Mouse (Mus musculus) ES-E14 (cell line): Measurements from ENCODE around the gene Abhd10. TPM values are rescaled to one million over a fixed set of nuclear protein-coding genes. Genes with fewer than 3 reads are reported as not detected.

ENCODE experiments used
- DNase-seq: peaks from one replicate; pipeline ENCODE4 v3.0.0-alpha.2; 2013; ENCODE audit warnings: low read depth, low spot score
- H3K27ac ChIP-seq: 2 replicates; pipeline ENCODE4 v1.5.1; 2012; ENCODE audit warnings: low read depth, mild to moderate bottlenecking, low read length, moderate library complexity, mixed read lengths; ENCODE audit not compliant: poor library complexity, insufficient read depth, severe bottlenecking
- H3K36me3 ChIP-seq: 2 replicates; pipeline ENCODE4 v1.6.1; 2012; ENCODE audit warnings: mild to moderate bottlenecking, low read length, moderate library complexity, mixed read lengths; ENCODE audit not compliant: control insufficient read depth, poor library complexity, insufficient read depth, severe bottlenecking
- H3K4me1 ChIP-seq, 2 experiments: fragments of 150-350 bp in 1 of 2; sonication (generic) in 1 of 2; 2 replicates each; pipeline ENCODE4 v1.6.1; 2012; ENCODE audit warnings: low read length in 2 of 2, mild to moderate bottlenecking in 1 of 2, mixed read lengths in 1 of 2; ENCODE audit not compliant: control insufficient read depth in 2 of 2, insufficient read depth in 2 of 2, poor library complexity in 1 of 2
- H3K4me3 ChIP-seq, 2 experiments: fragments of 150-350 bp in 1 of 2; sonication (generic) in 1 of 2; 2 replicates each; pipeline ENCODE4 v1.5.1; 2012; ENCODE audit warnings: low read length in 2 of 2, low read depth in 1 of 2, mild to moderate bottlenecking in 1 of 2, mixed read lengths in 1 of 2; ENCODE audit not compliant: insufficient read depth in 1 of 2, poor library complexity in 1 of 2, severe bottlenecking in 1 of 2
- H3K9ac ChIP-seq: 2 replicates; pipeline ENCODE4 v1.6.1; 2012; ENCODE audit warnings: low read depth, mild to moderate bottlenecking, low read length, mixed read lengths; ENCODE audit not compliant: poor library complexity, insufficient read depth, severe bottlenecking
- H3K9me3 ChIP-seq: fragments of 150-350 bp; sonication (generic); 2 replicates; pipeline ENCODE4 v1.6.1; 2012; ENCODE audit warnings: low read depth, mild to moderate bottlenecking, low read length; ENCODE audit not compliant: control insufficient read depth, insufficient read depth
- CHD2 ChIP-seq: IDR thresholded peaks from 2 replicates; pipeline ENCODE4 v1.6.1; 2014; ENCODE audit warnings: mild to moderate bottlenecking, low read depth, low read length, inconsistent platforms
- HCFC1 ChIP-seq: IDR thresholded peaks from 2 replicates; pipeline ENCODE4 v1.6.1; 2012; ENCODE audit warnings: low read length, inconsistent platforms, borderline replicate concordance; ENCODE audit not compliant: insufficient read depth
- MAFK ChIP-seq: IDR thresholded peaks from 2 replicates; pipeline ENCODE4 v1.6.1; 2014; ENCODE audit warnings: mild to moderate bottlenecking, low read depth, low read length, inconsistent platforms; ENCODE audit not compliant: insufficient read depth
- ZC3H11A ChIP-seq: IDR thresholded peaks from 2 replicates; pipeline ENCODE4 v1.6.1; 2012; ENCODE audit warnings: low read depth, mild to moderate bottlenecking, inconsistent platforms, low read length, borderline replicate concordance
- ZNF384 ChIP-seq: IDR thresholded peaks from 2 replicates; pipeline ENCODE4 v1.6.1; 2012; ENCODE audit warnings: low read depth, low read length, inconsistent platforms
- in situ Hi-C, 2 experiments: fragments of 600-800 bp; cut with MboI; formaldehyde crosslinking; loops; one replicate each; pipeline ENCODE4 v1.15.1; 2025; ENCODE audit warnings: low sequenced_read_pairs in 2 of 2, inconsistent platforms in 1 of 2; ENCODE audit not compliant: unreplicated experiment in 2 of 2
- total RNA-seq: library from RNA; depleted of rRNA; stranded (reverse); fragments of 300-350 nt; gene quantifications from 2 replicates; pipeline ENCODE4 v1.2.3, GENCODE M21; 2012

The Abhd10 gene
- total RNA-seq, 1 experiment, result 13.2 TPM

DNA sequence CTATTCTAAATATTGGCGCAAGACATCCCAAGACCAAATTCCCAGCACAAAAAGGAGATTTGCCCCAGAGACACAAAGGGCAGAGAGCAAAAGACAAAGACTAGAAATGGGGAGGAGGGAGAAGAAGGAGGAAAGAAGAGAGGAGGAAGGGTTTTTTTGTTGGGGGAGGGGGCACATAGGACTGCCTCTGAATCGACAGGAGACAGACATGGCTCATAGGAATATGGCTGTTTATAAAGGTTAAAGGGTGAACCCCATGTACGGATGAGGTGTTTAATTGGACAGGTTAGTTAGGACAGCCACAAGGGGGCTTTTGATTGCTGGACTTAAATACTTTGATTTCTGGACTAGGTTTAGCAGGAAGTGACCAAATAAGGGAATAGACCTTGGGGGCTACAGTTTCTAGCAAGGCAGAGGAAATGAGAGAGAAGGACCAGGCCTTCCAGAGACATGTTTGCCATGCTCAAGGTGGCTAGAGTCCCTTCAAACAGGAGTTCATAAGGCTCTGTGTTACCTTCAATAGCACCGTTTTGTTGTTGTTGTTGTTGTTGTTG, 913 bp upstream of the Abhd10 start:
- Histone ChIP-seq H3K27ac (no peak overlapping the region), H3K9me3 (no peaks in the 10 kb centered on the region), H3K36me3 (peaks cover 2% of the 10 kb centered on the region), H3K4me1 (peaks cover 3% of the 10 kb centered on the region in 2 experiments; a peak in 3 of 4 replicates), H3K4me3 (no peak overlapping the region), H3K9ac (no peak overlapping the region)
- in situ Hi-C loops, result no loop called here
- DNase-seq, result no peak
- TF ChIP-seq ZNF384 (no peak), HCFC1 (no peak), ZC3H11A (no peak), MAFK (no peak), CHD2 (no peak)

DNA sequence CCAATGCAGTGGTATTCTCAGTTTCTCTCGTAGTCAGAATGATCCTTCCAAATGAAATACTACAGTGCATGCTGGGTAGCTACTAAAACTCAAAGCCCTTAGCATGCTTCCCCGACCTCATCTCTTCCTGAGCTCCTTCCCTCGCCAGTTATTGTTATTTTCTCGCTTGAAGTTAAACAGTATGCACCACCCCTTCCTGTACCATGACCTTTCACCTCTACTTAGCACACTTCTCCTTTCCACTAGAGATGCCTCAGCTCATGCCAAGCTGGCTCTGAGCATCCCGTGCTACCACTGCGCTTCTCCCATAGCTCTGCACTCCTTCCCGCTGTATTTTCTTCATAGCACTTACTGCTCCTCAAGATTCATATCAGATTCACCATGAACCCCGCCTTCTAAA, 4.9 kb downstream of the Abhd10 start:
- no peaks in the 10 kb centered on the region for H3K9me3 ChIP-seq
- H3K4me3 ChIP-seq, result no peak overlapping the region
- H3K4me1 ChIP-seq, result peaks cover 2 to 3% of the 10 kb centered on the region in 2 experiments; a peak in 2 of 4 replicates
- peaks cover 6% of the 10 kb centered on the region for H3K36me3 ChIP-seq
- in situ Hi-C loops, result no loop called here
- TF ChIP-seq MAFK (no peak), HCFC1 (no peak), CHD2 (no peak)
- no peak overlapping the region for H3K27ac ChIP-seq
- DNase-seq, result no peak
- H3K9ac ChIP-seq, result no peak overlapping the region

DNA sequence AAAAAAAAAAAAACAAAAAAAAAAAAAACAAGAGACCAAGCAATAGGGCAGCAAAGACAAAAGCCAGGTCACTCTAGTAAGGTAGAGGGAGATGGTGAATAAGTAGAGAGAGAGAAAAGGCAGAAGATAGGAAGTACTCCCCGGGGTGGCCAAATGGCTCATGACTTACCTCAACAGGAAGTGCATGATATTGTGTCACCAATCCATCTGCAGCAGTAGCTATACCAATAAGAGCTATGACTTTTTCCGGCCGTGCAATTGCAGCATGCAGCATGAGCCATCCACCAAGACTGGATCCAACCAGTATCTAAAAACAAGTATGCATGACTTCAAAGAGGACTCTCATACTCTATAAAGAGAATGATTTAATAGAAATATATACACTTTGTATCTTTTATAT, 6.0 kb downstream of the Abhd10 start:
- no peak overlapping the region for H3K4me3 ChIP-seq
- H3K9me3 ChIP-seq, result no peaks in the 10 kb centered on the region
- H3K36me3 ChIP-seq, result peaks cover 6% of the 10 kb centered on the region
- peaks cover 2 to 3% of the 10 kb centered on the region in 2 experiments; a peak in 2 of 4 replicates for H3K4me1 ChIP-seq
- no peak overlapping the region for H3K9ac ChIP-seq
- in situ Hi-C loops, result no loop called here
- DNase-seq, result no peak
- H3K27ac ChIP-seq, result no peak overlapping the region
- TF ChIP-seq CHD2 (no peak), ZNF384 (no peak), HCFC1 (no peak), MAFK (no peak), ZC3H11A (no peak)

- no peak overlapping the region for H3K4me3 ChIP-seq
- H3K27ac ChIP-seq, result no peak overlapping the region
- no peaks in the 10 kb centered on the region for H3K9me3 ChIP-seq
- H3K9ac ChIP-seq, result no peak overlapping the region
- H3K4me1 ChIP-seq, result peaks cover 2 to 12% of the 10 kb centered on the region in 2 experiments; a peak in 3 of 4 replicates
- peaks cover 3% of the 10 kb centered on the region for H3K36me3 ChIP-seq
- in situ Hi-C loops, result no loop called here
- TF ChIP-seq ZNF384, result no peak
- TF ChIP-seq MAFK, result no peak
- TF ChIP-seq ZC3H11A, result no peak
- no peak for DNase-seq
Observed at GRCm38 (mm10) chr16:45729163-45729562, 13.6 kb downstream of the Abhd10 start.

- Histone ChIP-seq H3K4me3 (peak overlapping the region; percentile 59 to 74), H3K36me3 (no peaks in the 10 kb centered on the region), H3K9me3 (no peaks in the 10 kb centered on the region), H3K9ac (peak overlapping the region; percentile 58; the same call in 1 of the 2 replicates), H3K4me1 (peaks cover 10 to 12% of the 10 kb centered on the region in 2 experiments), H3K27ac (0 out of 2 replicates have a peak overlapping the region, but pooled peaks have one; percentile 13)
- no peak for TF ChIP-seq ZC3H11A
- no peak for TF ChIP-seq MAFK
- TF ChIP-seq HCFC1, result no peak
- no peak for TF ChIP-seq CHD2
- no peak for TF ChIP-seq ZNF384
- DNase-seq, result no peak
- in situ Hi-C loops, result no loop called here
Observed at GRCm38 (mm10) chr16:45724742-45725102, 18.0 kb downstream of the Abhd10 start.
